Mouse (Mus musculus): ENCODE measurements at regions not wholly inside any gene's neighbourhood (a gene's known extent, or its start where the extent isn't known, plus 50 kb on each side); places are given as distances from the start of the nearest gene placed in this dataset.

GRCm38 (mm10) chr9:62615799-62616198 is 61.8 kb upstream of the Itga11 start:
- no peaks in the 10 kb centered on the region for H3K4me1 ChIP-seq (replicated peaks; ENCODE audit: control insufficient read depth, insufficient read depth, low read length)
- H3K9me3 ChIP-seq (ENCODE audit: control insufficient read depth, low read length) = no peaks in the 10 kb centered on the region
- WGBS = 50% methylated on average over 1 of the region's 1 CpGs
- H3K4me2 ChIP-seq (replicated peaks; ENCODE audit: low read depth, low read length) = no peak overlapping the region
- ATAC-seq (ENCODE audit: low FRiP score) (no peak), DNase-seq (ENCODE audit: low spot score) (no peak)
- no peak overlapping the region for H3K4me3 ChIP-seq (ENCODE audit: low read depth, low read length)
- no peak overlapping the region for H3K27ac ChIP-seq (ENCODE audit: low read depth, low read length)
- H3K36me3 ChIP-seq (ENCODE audit: control insufficient read depth, insufficient read depth, low read length) = no peaks in the 10 kb centered on the region
- no peak overlapping the region for H3K9ac ChIP-seq (ENCODE audit: low read depth, low read length)
- no peaks in the 10 kb centered on the region for H3K27me3 ChIP-seq (ENCODE audit: control insufficient read depth, insufficient read depth, low read length)

- Histone ChIP-seq H3K4me3 (ENCODE audit: low read depth, low read length) (no peak overlapping the region), H3K36me3 (ENCODE audit: control insufficient read depth, insufficient read depth, low read length) (no peaks in the 10 kb centered on the region), H3K9me3 (ENCODE audit: control insufficient read depth, low read length) (no peaks in the 10 kb centered on the region), H3K27me3 (ENCODE audit: control insufficient read depth, insufficient read depth, low read length) (no peaks in the 10 kb centered on the region), H3K27ac (ENCODE audit: low read depth, low read length) (no peak overlapping the region), H3K4me1 (replicated peaks; ENCODE audit: control insufficient read depth, insufficient read depth, low read length) (no peaks in the 10 kb centered on the region), H3K4me2 (replicated peaks; ENCODE audit: low read depth, low read length) (no peak overlapping the region), H3K9ac (ENCODE audit: low read depth, low read length) (no peak overlapping the region)
- DNase-seq (ENCODE audit: low spot score) (no peak), ATAC-seq (ENCODE audit: low FRiP score) (no peak)
- WGBS = 91% methylated on average over 1 of the region's 1 CpGs
These were observed 58.6 kb upstream of the Itga11 start for GRCm38 (mm10) chr9:62618994-62619393.

GRCm38 (mm10) chr9:62620901-62621445 is 56.7 kb upstream of the Itga11 start:
- no peak overlapping the region for H3K27ac ChIP-seq (ENCODE audit: low read depth, low read length)
- no peak overlapping the region for H3K4me3 ChIP-seq (ENCODE audit: low read depth, low read length)
- no peaks in the 10 kb centered on the region for H3K9me3 ChIP-seq (ENCODE audit: control insufficient read depth, low read length)
- no peak overlapping the region for H3K9ac ChIP-seq (ENCODE audit: low read depth, low read length)
- DNase-seq (ENCODE audit: low spot score) (no peak), ATAC-seq (ENCODE audit: low FRiP score) (no peak)
- H3K36me3 ChIP-seq (ENCODE audit: control insufficient read depth, insufficient read depth, low read length) = no peaks in the 10 kb centered on the region
- 67% methylated on average over 9 of the region's 9 CpGs for WGBS
- H3K4me2 ChIP-seq (replicated peaks; ENCODE audit: low read depth, low read length) = no peak overlapping the region
- H3K27me3 ChIP-seq (ENCODE audit: control insufficient read depth, insufficient read depth, low read length) = no peaks in the 10 kb centered on the region
- H3K4me1 ChIP-seq (replicated peaks; ENCODE audit: control insufficient read depth, insufficient read depth, low read length) = no peaks in the 10 kb centered on the region

GRCm38 (mm10) chr9:62622106-62622505 is 55.5 kb upstream of the Itga11 start:
- no peaks in the 10 kb centered on the region for H3K4me1 ChIP-seq (replicated peaks; ENCODE audit: control insufficient read depth, insufficient read depth, low read length)

GRCm38 (mm10) chr9:62624562-62625044 is 53.0 kb upstream of the Itga11 start:
- H3K9ac ChIP-seq (ENCODE audit: low read depth, low read length) = no peak overlapping the region
- no peak overlapping the region for H3K27ac ChIP-seq (ENCODE audit: low read depth, low read length)
- no peak for DNase-seq (ENCODE audit: low spot score)
- ATAC-seq (ENCODE audit: low FRiP score) = no peak
- no peaks in the 10 kb centered on the region for H3K27me3 ChIP-seq (ENCODE audit: control insufficient read depth, insufficient read depth, low read length)
- H3K4me2 ChIP-seq (replicated peaks; ENCODE audit: low read depth, low read length) = no peak overlapping the region
- no peaks in the 10 kb centered on the region for H3K9me3 ChIP-seq (ENCODE audit: control insufficient read depth, low read length)
- no peaks in the 10 kb centered on the region for H3K4me1 ChIP-seq (replicated peaks; ENCODE audit: control insufficient read depth, insufficient read depth, low read length)
- 77% methylated on average over 8 of the region's 8 CpGs for WGBS
- no peak overlapping the region for H3K4me3 ChIP-seq (ENCODE audit: low read depth, low read length)
- no peaks in the 10 kb centered on the region for H3K36me3 ChIP-seq (ENCODE audit: control insufficient read depth, insufficient read depth, low read length)

More at GRCm38 (mm10) chr9:62622106-62622505, 55.5 kb upstream of the Itga11 start:
- no peak overlapping the region for H3K9ac ChIP-seq (ENCODE audit: low read depth, low read length)
- H3K27ac ChIP-seq (ENCODE audit: low read depth, low read length) = no peak overlapping the region
- no peaks in the 10 kb centered on the region for H3K27me3 ChIP-seq (ENCODE audit: control insufficient read depth, insufficient read depth, low read length)
- no peak for ATAC-seq (ENCODE audit: low FRiP score)
- no peaks in the 10 kb centered on the region for H3K36me3 ChIP-seq (ENCODE audit: control insufficient read depth, insufficient read depth, low read length)
- peak; percentile 35 for DNase-seq (ENCODE audit: low spot score)
- H3K9me3 ChIP-seq (ENCODE audit: control insufficient read depth, low read length) = no peaks in the 10 kb centered on the region
- no peak overlapping the region for H3K4me2 ChIP-seq (replicated peaks; ENCODE audit: low read depth, low read length)
- H3K4me3 ChIP-seq (ENCODE audit: low read depth, low read length) = no peak overlapping the region
- 60% methylated on average over 10 of the region's 10 CpGs for WGBS

GRCm38 (mm10) chr9:62627071-62628000 is 50.3 kb upstream of the Itga11 start:
- ATAC-seq (ENCODE audit: low FRiP score) = no peak
- H3K36me3 ChIP-seq (ENCODE audit: control insufficient read depth, insufficient read depth, low read length) = no peaks in the 10 kb centered on the region
- 64% methylated on average over 6 of the region's 6 CpGs for WGBS

More at GRCm38 (mm10) chr9:62627071-62628000, 50.3 kb upstream of the Itga11 start:
- H3K27ac ChIP-seq (ENCODE audit: low read depth, low read length) = no peak overlapping the region
- H3K4me2 ChIP-seq (replicated peaks; ENCODE audit: low read depth, low read length) = no peak overlapping the region
- no peak for DNase-seq (ENCODE audit: low spot score)
- no peak overlapping the region for H3K9ac ChIP-seq (ENCODE audit: low read depth, low read length)
- H3K4me3 ChIP-seq (ENCODE audit: low read depth, low read length) = no peak overlapping the region
- H3K27me3 ChIP-seq (ENCODE audit: control insufficient read depth, insufficient read depth, low read length) = no peaks in the 10 kb centered on the region
- no peaks in the 10 kb centered on the region for H3K4me1 ChIP-seq (replicated peaks; ENCODE audit: control insufficient read depth, insufficient read depth, low read length)
- H3K9me3 ChIP-seq (ENCODE audit: control insufficient read depth, low read length) = no peaks in the 10 kb centered on the region

All from hindbrain, embryonic 11.5 days (tissue).